Mouse (Mus musculus): Measurements from ENCODE around the gene Ptk7.

Gene Ptk7

GRCm38 (mm10) chr17:46556584-46556945, 72.7 kb downstream of the Ptk7 start:
- DNase-seq (ENCODE audit: low spot score in 2 of 2): peak in 1 of 2 experiments; percentile 27

GRCm38 (mm10) chr17:46555673-46556583, 73.4 kb downstream of the Ptk7 start, which contains the start of gene Srf:
Srf (minus strand) TSS chr17:46556175.
- DNase-seq (ENCODE audit: low spot score in 2 of 2): peak; percentile 94 to 95

- no peak for DNase-seq (ENCODE audit: low spot score in 2 of 2)
These were observed 74.2 kb downstream of the Ptk7 start for GRCm38 (mm10) chr17:46554977-46555672.

GRCm38 (mm10) chr17:46554646-46554976, 74.7 kb downstream of the Ptk7 start:
- peak in 1 of 2 experiments; percentile 28 for DNase-seq (ENCODE audit: low spot score in 2 of 2)

- DNase-seq (ENCODE audit: low spot score in 2 of 2): no peak
These were observed 75.4 kb downstream of the Ptk7 start for GRCm38 (mm10) chr17:46553926-46554325.

- no peak for DNase-seq (ENCODE audit: low spot score in 2 of 2)
These were observed 75.8 kb downstream of the Ptk7 start for GRCm38 (mm10) chr17:46553469-46553868.

- DNase-seq (ENCODE audit: low spot score in 2 of 2): peak; percentile 66 to 81
These were observed 76.4 kb downstream of the Ptk7 start for GRCm38 (mm10) chr17:46552841-46553423.

- no peak for DNase-seq (ENCODE audit: low spot score in 2 of 2)
These were observed 77.2 kb downstream of the Ptk7 start for GRCm38 (mm10) chr17:46552151-46552550.

- no peak for DNase-seq (ENCODE audit: low spot score in 2 of 2)
These were observed 77.9 kb downstream of the Ptk7 start for GRCm38 (mm10) chr17:46551369-46551768.

- DNase-seq (ENCODE audit: low spot score in 2 of 2): no peak
These were observed 78.4 kb downstream of the Ptk7 start for GRCm38 (mm10) chr17:46550904-46551303.

- no peak for DNase-seq (ENCODE audit: low spot score in 2 of 2)
These were observed 79.7 kb downstream of the Ptk7 start for GRCm38 (mm10) chr17:46549642-46550041.

GRCm38 (mm10) chr17:46549193-46549592, 80.1 kb downstream of the Ptk7 start:
- DNase-seq (ENCODE audit: low spot score in 2 of 2): no peak

GRCm38 (mm10) chr17:46548741-46549140, 80.6 kb downstream of the Ptk7 start:
- DNase-seq (ENCODE audit: low spot score in 2 of 2): no peak

GRCm38 (mm10) chr17:46547923-46548322, 81.4 kb downstream of the Ptk7 start:
- no peak for DNase-seq (ENCODE audit: low spot score in 2 of 2)

GRCm38 (mm10) chr17:46546995-46547394, 82.3 kb downstream of the Ptk7 start:
- no peak for DNase-seq (ENCODE audit: low spot score in 2 of 2)

GRCm38 (mm10) chr17:46546591-46546990, 82.7 kb downstream of the Ptk7 start:
- DNase-seq (ENCODE audit: low spot score in 2 of 2): no peak

GRCm38 (mm10) chr17:46545813-46546564, 83.3 kb downstream of the Ptk7 start, which contains the start of gene Cul9:
Cul9 (minus strand) TSS chr17:46546388.
- DNase-seq (ENCODE audit: low spot score in 2 of 2): peak; percentile 81 to 83

- DNase-seq (ENCODE audit: low spot score in 2 of 2): no peak
These were observed 85.6 kb downstream of the Ptk7 start for GRCm38 (mm10) chr17:46543661-46544060.

GRCm38 (mm10) chr17:46525579-46526307, 103.6 kb downstream of the Ptk7 start:
- peak; percentile 31 to 48 for DNase-seq (ENCODE audit: low spot score in 2 of 2)

- DNase-seq (ENCODE audit: low spot score in 2 of 2): no peak
These were observed 104.2 kb downstream of the Ptk7 start for GRCm38 (mm10) chr17:46525065-46525464.

Data from frontal cortex, postnatal 25 days (tissue).